Mouse (Mus musculus) left cerebral cortex, postnatal 10 days (tissue): Measurements from ENCODE around the gene Efr3b. TPM values are rescaled to one million over a fixed set of nuclear protein-coding genes. Genes with fewer than 3 reads are reported as not detected.
"Not testable (repeated sequence)": the region's sequence is repeated elsewhere in the genome, so short reads cannot be mapped to it uniquely, and the experiment has no call there.

Source experiments
- DNase-seq, 2 experiments: peaks; one replicate each; pipeline ENCODE4 v3.0.0; 2021 to 2022; ENCODE audit warnings: low spot score in 2 of 2, mixed read lengths in 1 of 2; ENCODE audit errors: extremely low spot score in 1 of 2
- intact Hi-C: fragments of 180-260 bp; cut with DNase I; formaldehyde crosslinking; loops from one replicate; pipeline ENCODE4 v1.15.1; 2025
- total RNA-seq, 2 experiments: library from RNA; stranded (reverse); gene quantifications; 2 replicates each; pipeline ENCODE4 v1.2.3; 2021

The Efr3b gene
- total RNA-seq, 2 experiments from 2014 or later, result 95.7 to 101 TPM

DNA sequence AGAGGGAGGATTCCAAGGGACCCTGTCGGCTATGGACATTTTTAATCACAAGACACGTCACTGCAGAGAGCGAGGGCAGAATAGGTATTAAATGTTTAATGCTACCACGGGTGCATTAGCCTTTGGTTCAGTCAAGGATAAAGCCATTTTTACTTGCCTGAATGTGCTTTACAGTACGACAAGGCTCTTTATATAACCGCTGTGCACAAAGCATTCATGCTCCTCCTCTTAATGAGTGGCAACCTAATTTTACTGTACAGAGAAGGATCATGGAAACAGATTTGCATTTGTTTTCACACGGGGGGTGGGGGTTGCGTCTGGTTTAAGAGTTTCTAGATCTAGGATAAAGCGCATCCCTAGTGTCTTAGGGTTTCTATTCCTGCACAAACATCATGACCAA, 42.0 kb downstream of the Efr3b start:
- intact Hi-C loops, result no loop called here
- DNase-seq, result no peak

DNA sequence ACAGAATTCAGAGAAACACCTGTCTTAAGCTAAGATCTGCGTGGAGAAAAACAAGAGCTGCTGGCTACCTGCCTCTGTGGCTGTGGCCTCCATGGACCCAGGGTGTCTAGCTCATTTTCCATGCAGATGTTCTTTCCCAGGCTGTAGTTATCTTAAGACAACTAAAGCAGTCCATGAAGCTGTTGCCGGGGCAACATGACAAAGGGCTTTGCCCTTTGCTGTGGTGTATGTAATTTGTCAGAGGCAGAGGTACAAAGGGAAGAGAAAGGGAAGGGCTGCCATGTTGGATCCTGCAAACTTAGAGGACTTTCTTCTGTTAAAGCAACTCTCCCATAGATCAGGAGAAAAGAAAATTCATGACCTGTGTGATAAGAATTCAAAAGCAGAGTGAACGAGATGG, 47.7 kb downstream of the Efr3b start:
- DNase-seq, result no peak
- intact Hi-C loops, result no loop called here

DNA sequence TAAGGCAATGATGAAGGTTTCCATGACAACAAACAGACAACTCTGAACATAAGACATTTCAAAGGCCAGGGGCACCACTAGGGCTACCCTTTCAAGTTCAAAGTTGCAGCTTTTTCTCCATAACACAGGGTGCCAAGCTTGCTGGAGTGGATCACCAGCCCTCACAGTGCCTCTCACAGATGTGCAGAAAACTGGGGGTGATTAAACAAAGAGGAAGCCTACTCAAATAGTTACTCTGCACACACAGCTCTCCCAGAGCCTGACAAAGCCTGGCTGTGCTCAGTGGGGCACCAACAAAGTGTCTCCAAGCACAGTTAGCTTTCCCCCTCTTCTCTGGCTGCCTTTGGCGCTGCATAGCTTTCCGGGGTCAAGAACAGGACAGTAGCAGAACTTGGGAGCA, 48.8 kb downstream of the Efr3b start:
- no peak for DNase-seq
- intact Hi-C loops, result no loop called here

DNA sequence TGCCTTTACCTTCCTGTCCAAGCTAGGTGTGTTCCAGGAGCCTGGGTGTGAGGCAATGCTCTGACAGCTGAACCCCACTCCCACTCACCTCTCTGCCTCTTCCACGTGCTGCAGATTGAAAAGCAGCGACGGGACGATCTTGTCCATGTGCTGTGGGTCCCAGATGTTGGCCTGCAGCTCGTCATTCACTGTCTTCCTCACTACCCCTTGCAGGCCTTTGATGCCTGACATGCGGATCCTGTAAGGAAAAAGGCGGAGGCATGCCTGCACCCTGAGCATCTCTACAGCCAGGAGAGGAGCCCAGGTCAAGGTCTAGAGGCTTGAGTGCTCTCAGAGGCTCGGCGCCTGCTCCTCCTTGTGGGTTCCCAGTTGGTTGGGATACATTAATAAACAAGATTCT, 54.3 kb downstream of the Efr3b start:
- no peak for DNase-seq
- intact Hi-C loops, result loop anchor here (5.0 kb wide), 1 partner anchor 53 kb away; the partner anchor contains the start of gene Efr3b

DNA sequence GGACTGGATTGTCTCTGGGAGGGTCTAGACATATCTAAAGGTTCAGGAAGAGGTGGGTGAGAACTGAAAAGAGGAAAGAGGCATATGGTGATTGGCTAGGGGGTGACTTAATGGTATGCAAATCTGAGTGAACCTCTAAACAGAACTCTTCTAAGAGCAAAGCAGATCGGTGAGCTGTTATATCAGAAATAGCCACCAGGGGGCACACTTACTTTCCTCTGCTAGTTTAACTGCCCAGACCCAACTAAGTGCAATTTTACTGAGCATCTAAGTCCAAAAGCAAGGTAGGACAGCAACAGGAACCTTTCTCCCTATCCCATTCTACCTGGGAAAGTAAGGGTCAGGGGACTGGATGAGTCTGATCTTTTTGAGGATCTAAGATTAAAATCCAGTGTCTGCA, 55.0 kb downstream of the Efr3b start:
- DNase-seq, result peak; percentile 78 to 87
- intact Hi-C loops, result loop anchor here (1.0 to 5.0 kb wide), 2 partner anchors 54 to 97 kb away; partner anchors contain the start of gene Efr3b

DNA sequence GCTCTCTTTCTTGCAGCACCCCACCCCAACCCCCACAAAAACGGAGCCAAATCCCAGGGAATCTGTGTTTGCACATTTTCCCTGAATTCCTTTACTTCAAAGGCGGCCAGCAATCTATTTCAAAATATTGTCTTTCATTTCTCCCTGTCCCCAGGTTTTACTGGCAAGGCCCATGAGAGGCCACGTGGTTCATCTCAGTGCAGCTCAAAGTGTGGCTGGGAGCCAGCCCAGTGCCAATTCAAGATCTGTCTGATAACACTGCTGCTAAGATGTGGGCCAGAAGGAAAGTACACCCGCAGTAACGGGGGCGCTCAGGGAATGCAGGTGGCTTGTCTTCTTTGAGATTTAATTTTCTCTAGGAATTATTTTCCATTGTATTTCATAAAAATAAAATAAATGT, 56.5 kb downstream of the Efr3b start:
- DNase-seq, result peak in 1 of 2 experiments; percentile 73

DNA sequence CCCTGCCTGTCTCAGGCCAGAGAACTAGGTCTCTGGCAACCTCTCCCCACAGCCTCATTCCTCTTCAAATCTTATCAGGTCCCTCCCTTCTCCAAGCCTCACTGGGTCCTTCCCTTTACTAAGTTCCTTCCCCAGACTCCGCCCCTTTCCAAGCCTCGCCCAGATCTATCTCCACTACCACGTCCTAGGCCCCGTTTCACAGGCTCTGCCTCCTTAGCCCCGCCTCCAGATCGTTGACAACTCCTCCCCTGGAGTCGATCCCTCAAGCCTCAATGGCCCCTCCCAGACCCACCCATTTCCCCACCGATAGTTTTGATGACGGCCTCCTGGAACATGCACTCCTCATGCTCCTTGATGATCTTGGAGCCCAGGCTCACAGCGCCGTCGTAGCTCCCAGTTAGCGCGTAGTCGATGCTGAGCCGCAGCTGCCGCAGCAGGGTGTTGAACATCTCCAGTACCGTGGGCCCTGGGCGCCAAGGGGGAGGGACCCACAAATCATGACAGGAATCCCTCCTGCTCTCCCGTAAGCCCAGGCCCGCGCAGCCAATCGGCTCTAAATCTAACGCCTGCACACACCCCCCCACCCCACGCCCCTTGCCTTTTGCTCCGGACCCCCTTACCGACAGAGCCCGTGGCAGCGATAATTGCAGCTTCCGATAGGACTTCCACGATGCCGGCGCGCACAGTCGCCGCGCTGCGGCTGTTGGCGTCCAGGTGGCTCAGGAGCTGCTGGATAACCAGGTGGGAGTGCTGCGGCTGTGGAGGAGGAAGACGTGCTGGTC, 57.2 kb downstream of the Efr3b start:
- DNase-seq, result peak; percentile 72 to 93
- intact Hi-C loops, result loop anchor here (5.0 kb wide), 1 partner anchor 56 kb away; the partner anchor contains the start of gene Efr3b

More for the DNA sequence above, 56.5 kb downstream of the Efr3b start:
- intact Hi-C loops, result loop anchor here (5.0 kb wide), 1 partner anchor 55 kb away; the partner anchor contains the start of gene Efr3b

DNA sequence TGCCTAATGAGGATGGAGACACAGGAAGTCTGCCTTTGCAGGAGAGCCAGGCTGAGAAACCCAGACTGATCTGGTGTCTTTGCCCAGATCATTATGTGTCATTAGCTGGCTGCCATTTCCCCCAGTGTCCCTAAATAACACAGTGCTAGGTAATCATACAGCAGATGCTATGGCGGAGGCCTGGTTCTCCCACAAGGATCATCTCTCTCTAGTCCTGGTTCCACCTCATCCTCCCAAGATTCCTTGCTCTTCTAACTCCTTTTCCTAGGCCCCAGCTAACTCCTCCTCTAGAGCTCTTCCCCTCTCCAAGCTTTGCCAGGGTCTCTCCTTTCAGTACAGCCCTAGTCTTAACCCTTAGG, 57.7 kb downstream of the Efr3b start:
- DNase-seq, result no peak
- intact Hi-C loops, result loop anchor here (5.0 kb wide), 1 partner anchor 56 kb away; the partner anchor contains the start of gene Efr3b

DNA sequence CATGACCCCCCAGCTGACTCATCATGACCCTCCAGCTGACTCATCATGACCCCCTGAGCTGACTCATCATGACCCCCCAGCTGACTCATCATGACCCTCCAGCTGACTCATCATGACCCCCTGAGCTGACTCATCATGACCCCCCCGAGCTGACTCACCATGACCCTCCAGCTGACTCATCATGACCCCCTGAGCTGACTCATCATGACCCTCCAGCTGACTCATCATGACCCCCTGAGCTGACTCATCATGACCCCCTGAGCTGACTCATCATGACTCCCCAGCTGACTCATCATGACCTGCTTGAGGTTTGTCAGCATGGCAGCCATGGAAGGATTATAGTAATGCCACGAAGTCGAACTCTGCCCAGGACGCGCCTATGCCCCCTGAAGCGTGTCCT, 65.5 kb downstream of the Efr3b start:
- intact Hi-C loops, DNase-seq: not testable (repeated sequence)

DNA sequence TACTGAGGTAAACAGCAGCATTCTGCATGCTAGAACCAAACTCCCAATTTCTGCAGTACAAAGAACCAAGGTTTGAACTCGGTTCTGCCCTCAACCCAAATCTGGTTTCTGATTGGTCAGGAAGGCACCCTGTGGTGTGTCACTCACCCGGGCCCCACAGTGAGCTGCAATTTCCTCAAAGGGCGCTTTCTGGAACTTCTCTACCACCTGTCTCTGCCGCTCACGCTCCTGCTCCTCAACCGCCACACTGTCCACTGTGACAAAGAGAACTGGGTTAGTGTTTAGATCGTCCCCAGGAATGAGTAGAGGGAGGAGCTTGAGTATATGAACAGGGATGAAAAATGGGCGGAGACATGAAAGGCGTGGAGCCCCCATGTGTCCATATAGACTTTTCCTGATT, 70.3 kb downstream of the Efr3b start:
- no peak for DNase-seq
- intact Hi-C loops, result no loop called here

DNA sequence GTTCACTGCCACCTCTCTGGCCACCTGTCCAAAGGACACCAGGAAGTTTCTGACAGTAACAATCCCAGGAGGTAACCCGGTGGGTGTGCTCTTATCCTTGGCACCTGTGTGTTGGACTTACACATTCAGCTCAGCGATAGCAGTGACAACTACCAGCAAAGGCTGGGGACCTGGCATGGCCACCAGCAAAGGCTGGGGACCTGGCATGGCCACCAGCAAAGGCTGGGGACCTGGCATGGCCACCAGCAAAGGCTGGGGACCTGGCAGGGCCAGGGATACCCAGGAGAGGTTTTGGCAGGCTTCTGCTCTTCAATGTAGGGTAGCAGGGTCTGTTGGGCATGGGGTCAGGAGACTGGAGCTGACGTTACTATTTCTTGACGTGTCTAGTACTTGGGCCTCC, 71.5 kb downstream of the Efr3b start:
- no peak for DNase-seq
- intact Hi-C loops, result no loop called here

DNA sequence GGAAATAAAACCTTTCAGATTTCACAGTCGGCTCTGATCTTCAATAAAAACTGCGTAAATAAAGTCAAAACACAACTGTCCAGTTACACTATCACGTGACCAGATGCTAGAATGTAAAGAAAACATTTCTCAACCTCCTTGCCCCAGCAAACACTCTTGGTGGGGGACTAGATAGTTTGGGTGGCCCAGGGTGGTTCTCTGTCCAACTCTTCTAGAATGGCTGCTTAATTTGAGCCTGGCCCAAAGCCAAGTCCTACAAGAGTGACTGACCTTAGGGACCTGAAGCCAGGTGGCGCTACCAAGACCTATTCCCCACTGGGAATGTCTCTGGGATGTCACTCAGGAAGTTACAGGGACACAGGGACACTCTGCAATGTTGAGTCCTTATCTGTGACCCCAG, 78.2 kb downstream of the Efr3b start:
- peak in 1 of 2 experiments; percentile 44 for DNase-seq
- intact Hi-C loops, result no loop called here

DNA sequence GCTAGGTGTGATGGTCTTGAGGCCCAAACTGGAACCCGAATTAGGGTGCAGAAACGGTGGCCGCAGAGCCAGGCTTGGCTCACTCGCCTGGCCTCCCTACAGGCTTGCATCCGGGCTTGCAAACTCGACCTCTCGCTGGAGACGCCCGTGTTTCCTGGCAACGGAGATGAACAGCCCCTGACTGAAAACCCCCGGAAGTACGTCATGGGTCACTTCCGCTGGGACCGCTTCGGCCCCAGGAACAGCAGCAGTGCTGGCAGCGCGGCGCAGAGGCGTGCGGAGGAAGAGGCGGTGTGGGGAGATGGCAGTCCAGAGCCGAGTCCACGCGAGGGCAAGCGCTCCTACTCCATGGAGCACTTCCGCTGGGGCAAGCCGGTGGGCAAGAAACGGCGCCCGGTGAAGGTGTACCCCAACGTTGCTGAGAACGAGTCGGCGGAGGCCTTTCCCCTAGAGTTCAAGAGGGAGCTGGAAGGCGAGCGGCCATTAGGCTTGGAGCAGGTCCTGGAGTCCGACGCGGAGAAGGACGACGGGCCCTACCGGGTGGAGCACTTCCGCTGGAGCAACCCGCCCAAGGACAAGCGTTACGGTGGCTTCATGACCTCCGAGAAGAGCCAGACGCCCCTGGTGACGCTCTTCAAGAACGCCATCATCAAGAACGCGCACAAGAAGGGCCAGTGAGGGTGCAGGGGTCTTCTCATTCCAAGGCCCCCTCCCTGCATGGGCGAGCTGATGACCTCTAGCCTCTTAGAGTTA, 78.7 kb downstream of the Efr3b start:
- intact Hi-C loops, result no loop called here
- DNase-seq, result peak; percentile 83 to 95

DNA sequence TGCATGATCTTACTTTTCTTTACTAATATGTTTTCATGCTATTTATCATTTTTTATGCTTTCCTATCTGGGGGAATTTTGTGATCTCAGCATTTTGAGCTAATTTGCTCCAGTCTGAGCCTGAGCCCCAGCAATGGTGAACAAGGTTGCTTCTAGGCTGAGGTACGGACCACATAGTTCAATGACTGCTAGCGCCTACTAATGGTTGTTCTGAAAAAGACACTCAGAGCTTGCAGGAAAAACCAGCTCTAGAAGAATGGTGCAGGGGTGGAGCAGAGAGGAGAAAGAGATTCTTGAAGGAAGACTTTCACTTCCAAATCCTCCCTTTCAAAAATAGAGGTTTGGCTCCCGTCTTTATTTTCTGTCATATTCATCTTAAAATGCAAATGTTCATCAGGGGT, 82.4 kb downstream of the Efr3b start:
- no peak for DNase-seq
- intact Hi-C loops, result no loop called here

DNA sequence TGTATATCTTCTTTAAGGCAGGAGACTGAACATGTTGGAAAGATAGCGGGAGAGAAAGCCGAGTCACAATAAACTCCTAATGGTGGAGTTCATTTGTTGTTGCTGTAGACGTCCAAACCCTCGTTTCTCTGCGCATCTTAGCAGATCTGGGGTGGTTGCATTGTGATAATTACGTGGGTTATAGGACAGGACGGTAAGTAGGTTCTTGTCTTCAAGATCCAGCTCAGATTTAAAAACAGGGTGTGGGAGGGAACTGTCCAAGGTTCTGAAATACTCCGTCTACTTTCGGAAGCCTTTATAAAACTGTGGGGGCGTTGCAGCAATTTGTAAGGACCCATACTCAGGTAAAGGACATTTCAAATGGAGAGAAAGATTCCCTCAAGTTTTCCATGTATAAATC, 83.3 kb downstream of the Efr3b start:
- intact Hi-C loops, result no loop called here
- no peak for DNase-seq

DNA sequence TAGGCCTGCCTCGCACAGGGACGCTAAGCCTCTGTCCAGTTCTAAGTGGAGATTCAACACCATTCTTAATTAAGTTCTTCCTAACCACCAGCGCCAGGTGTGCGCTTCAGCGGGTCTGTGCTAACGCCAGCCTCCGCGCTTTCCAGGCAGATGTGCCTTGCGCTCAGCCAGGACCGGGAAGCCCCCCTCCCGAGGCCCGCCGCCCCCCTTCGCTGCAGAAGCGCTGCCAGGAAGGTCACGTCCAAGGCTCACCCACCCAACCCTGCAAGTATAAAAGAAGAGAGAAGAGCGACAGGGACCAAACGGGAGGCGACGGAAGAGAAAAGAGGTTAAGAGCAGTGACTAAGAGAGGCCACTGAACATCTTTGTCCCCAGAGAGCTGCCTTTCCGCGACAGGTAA, 84.1 kb downstream of the Efr3b start, which contains the start of gene Pomc:
Gene Pomc, plus strand, starts transcription at position 301 of the 400 bp plus-strand sequence.
- intact Hi-C loops, result no loop called here

DNA sequence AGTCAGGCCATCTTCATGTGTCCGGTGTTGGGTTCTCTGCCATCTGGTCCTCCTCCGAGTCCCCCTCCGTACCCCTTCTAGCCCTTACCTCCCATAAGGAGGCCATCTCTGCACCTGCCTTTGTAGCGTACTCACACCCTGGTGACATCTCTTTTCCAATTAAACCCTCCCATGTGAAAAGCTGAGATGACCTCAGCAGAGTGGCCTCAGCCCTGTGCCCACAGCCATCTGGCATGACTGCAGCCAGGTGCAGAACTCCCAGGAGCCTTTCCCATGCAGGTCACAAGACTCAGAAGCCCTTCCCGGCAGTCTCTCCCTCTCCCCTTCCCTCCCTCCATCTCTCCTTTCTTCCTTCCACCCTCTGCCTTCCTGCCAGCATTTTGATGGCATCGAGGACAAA, 91.2 kb downstream of the Efr3b start:
- intact Hi-C loops, result no loop called here

More for the DNA sequence above, 84.1 kb downstream of the Efr3b start, which contains the start of gene Pomc:
- DNase-seq, result no peak

DNA sequence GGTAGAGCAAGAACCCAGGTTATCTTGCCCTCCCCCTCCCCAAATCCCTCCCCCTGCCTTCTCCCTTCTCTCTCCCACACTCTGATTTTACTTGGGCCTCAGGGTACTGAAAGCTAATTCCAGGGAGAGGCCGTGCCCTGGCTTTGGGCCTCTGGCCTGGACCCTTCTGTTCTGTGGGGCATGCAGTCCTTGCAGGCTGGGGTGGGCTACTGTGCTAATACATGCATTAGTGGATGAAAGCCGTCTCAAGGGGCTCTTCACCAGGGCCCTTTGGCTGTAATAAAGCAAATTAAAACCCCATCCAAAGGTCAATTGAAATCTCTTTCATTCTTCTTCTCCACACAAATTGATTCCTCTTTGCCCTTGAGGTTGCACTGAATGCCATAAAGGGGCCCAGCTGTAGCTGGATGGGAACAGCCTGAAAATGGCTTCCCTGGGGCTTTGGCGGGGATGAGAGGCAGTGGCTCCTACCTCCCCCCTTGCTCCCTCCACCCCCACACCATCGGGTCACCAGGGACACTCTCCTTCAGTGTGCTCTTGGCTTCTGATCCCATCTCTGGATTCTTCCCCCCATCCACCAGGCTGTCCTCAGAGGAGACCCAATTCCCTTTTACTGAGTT, 94.2 kb downstream of the Efr3b start:
- intact Hi-C loops, result no loop called here

More for the DNA sequence above, 91.2 kb downstream of the Efr3b start:
- no peak for DNase-seq

DNA sequence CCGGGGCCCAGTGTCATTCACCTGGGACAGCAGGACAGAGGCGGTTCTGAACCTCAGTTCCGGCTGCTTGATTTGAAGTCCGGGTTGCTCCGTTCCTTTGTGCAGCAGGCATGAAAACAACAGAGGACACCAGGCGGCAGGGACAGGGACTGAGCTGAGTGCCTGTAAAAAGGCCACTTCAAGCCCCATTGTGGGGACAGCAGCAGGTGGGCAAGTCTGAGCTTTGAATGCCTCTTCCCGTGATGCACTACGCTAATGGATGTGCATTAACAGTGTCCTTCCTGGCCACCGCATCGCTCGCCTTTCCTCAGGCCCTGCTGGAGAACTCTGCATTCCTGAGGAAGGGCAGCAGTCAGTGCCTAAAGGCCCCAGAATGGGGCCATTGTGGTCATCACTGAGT, 96.7 kb downstream of the Efr3b start:
- intact Hi-C loops, result no loop called here

More for the DNA sequence above, 94.2 kb downstream of the Efr3b start:
- DNase-seq, result no peak

More for the DNA sequence above, 96.7 kb downstream of the Efr3b start:
- no peak for DNase-seq
